Mouse (Mus musculus) lung, postnatal 0 days (tissue): ENCODE data around the gene Retnlb.

ENCODE experiments used
- CTCF ChIP-seq: IDR thresholded peaks from 2 replicates; pipeline ENCODE4 v1.5.1; 2016; ENCODE audit warnings: antibody characterized with exemption, mild to moderate bottlenecking
- EP300 ChIP-seq: IDR thresholded peaks from 2 replicates; pipeline ENCODE4 v1.6.1; 2016; ENCODE audit warnings: antibody characterized with exemption, mild to moderate bottlenecking, control low read depth

GRCm38 (mm10) chr16:48829060-48829459, 12.4 kb downstream of the Retnlb start:
- no peak for TF ChIP-seq CTCF
- no peak for TF ChIP-seq EP300
